Mouse (Mus musculus): Measurements from ENCODE around the gene Hdgfl3. TPM values are rescaled to one million over a fixed set of nuclear protein-coding genes. Genes with fewer than 3 reads are reported as not detected.

Hdgfl3 gene
- total RNA-seq (2021), result 10 to 100 TPM; 77.9 to 78.9 TPM
- long read RNA-seq, experiment 1, full-length matches to known transcripts, result 65 of 109 reads
- long read RNA-seq, experiment 1, partial matches to known transcripts, result 4 of 109 reads
- long read RNA-seq, experiment 1, other reads (novel, unspliced or antisense), result 40 of 109 reads
- long read RNA-seq, experiment 2, full-length matches to known transcripts, result 49 of 65 reads
- long read RNA-seq, experiment 2, partial matches to known transcripts, result 4 of 65 reads
- long read RNA-seq, experiment 2, other reads (novel, unspliced or antisense), result 12 of 65 reads

GRCm38 (mm10) chr7:81934267-81934745, at the start of gene Hdgfl3:
TSS of gene Hdgfl3 (minus strand) at chr7:81934473.
- intact Hi-C loops (cut with DNase I), result loop anchor here (5.0 kb wide), 2 partner anchors 57 to 147 kb away; partner anchors contain the start of gene 3110040N11Rik
- DNase-seq (ENCODE audit: extremely low spot score in 1 of 2, low spot score in 2 of 2), result peak; percentile 78 to 83
- peak within 1 kb of the TSS; percentile 61 for H3K4me3 ChIP-seq

GRCm38 (mm10) chr7:81983651-81984050, 49.4 kb upstream of the Hdgfl3 start:
- intact Hi-C loops (cut with DNase I), result no loop called here
- TF ChIP-seq CTCF (IDR thresholded peaks at IDR 0.05), result no peak
- Histone ChIP-seq H3K27ac (no peak overlapping the region), H3K4me3 (no peak overlapping the region)
- DNase-seq (ENCODE audit: extremely low spot score in 1 of 2, low spot score in 2 of 2), result no peak

More at GRCm38 (mm10) chr7:81934267-81934745, at the start of gene Hdgfl3:
- H3K27ac ChIP-seq, result peak within 1 kb of the TSS; percentile 95
- TF ChIP-seq CTCF (IDR thresholded peaks at IDR 0.05), result no peak; the same call in 1 of the 2 replicates

- no peak for TF ChIP-seq CTCF (IDR thresholded peaks at IDR 0.05)
- intact Hi-C loops (cut with DNase I), result no loop called here
Observed at GRCm38 (mm10) chr7:81978304-81978703, 44.0 kb upstream of the Hdgfl3 start.

GRCm38 (mm10) chr7:81974616-81975015, 40.3 kb upstream of the Hdgfl3 start:
- no peak for DNase-seq (ENCODE audit: extremely low spot score in 1 of 2, low spot score in 2 of 2)
- Histone ChIP-seq H3K4me3 (no peak overlapping the region), H3K27ac (no peak overlapping the region)
- TF ChIP-seq CTCF (IDR thresholded peaks at IDR 0.05), result no peak
- intact Hi-C loops (cut with DNase I), result no loop called here

More at GRCm38 (mm10) chr7:81978304-81978703, 44.0 kb upstream of the Hdgfl3 start:
- no peak for DNase-seq (ENCODE audit: extremely low spot score in 1 of 2, low spot score in 2 of 2)
- Histone ChIP-seq H3K4me3 (no peak overlapping the region), H3K27ac (no peak overlapping the region)

- intact Hi-C loops (cut with DNase I), result no loop called here
- DNase-seq (ENCODE audit: extremely low spot score in 1 of 2, low spot score in 2 of 2), result no peak
- no peak overlapping the region for H3K4me3 ChIP-seq
- no peak overlapping the region for H3K27ac ChIP-seq
- no peak for TF ChIP-seq CTCF (IDR thresholded peaks at IDR 0.05)
Observed at GRCm38 (mm10) chr7:81973939-81974338, 39.7 kb upstream of the Hdgfl3 start.

GRCm38 (mm10) chr7:81973339-81973738, 39.1 kb upstream of the Hdgfl3 start:
- Histone ChIP-seq H3K4me3 (no peak overlapping the region), H3K27ac (no peak overlapping the region)
- DNase-seq (ENCODE audit: extremely low spot score in 1 of 2, low spot score in 2 of 2), result no peak
- no peak for TF ChIP-seq CTCF (IDR thresholded peaks at IDR 0.05)
- intact Hi-C loops (cut with DNase I), result no loop called here

- no peak for TF ChIP-seq CTCF (IDR thresholded peaks at IDR 0.05)
- no peak for DNase-seq (ENCODE audit: extremely low spot score in 1 of 2, low spot score in 2 of 2)
- Histone ChIP-seq H3K4me3 (no peak overlapping the region), H3K27ac (no peak overlapping the region)
- intact Hi-C loops (cut with DNase I), result loop anchor here (10.0 kb wide), 1 partner anchor 56 kb away; no protein-coding TSS in a partner anchor
Observed at GRCm38 (mm10) chr7:81968975-81969374, 34.7 kb upstream of the Hdgfl3 start.

- no peak overlapping the region for H3K4me3 ChIP-seq
- no peak for DNase-seq (ENCODE audit: extremely low spot score in 1 of 2, low spot score in 2 of 2)
- no peak overlapping the region for H3K27ac ChIP-seq
- TF ChIP-seq CTCF (IDR thresholded peaks at IDR 0.05), result no peak
- intact Hi-C loops (cut with DNase I), result loop anchor here (10.0 kb wide), 1 partner anchor 56 kb away; no protein-coding TSS in a partner anchor
Observed at GRCm38 (mm10) chr7:81968451-81968850, 34.2 kb upstream of the Hdgfl3 start.

GRCm38 (mm10) chr7:81966195-81966594, 31.9 kb upstream of the Hdgfl3 start:
- intact Hi-C loops (cut with DNase I), result loop anchor here (10.0 kb wide), 1 partner anchor 59 kb away; no protein-coding TSS in a partner anchor
- Histone ChIP-seq H3K27ac (no peak overlapping the region), H3K4me3 (no peak overlapping the region)
- peak; percentile 17; the same call in 1 of the 2 replicates for TF ChIP-seq CTCF (IDR thresholded peaks at IDR 0.05)
- DNase-seq (ENCODE audit: extremely low spot score in 1 of 2, low spot score in 2 of 2), result no peak

GRCm38 (mm10) chr7:81959704-81960103, 25.4 kb upstream of the Hdgfl3 start:
- DNase-seq (ENCODE audit: extremely low spot score in 1 of 2, low spot score in 2 of 2), result no peak
- Histone ChIP-seq H3K4me3 (no peak overlapping the region), H3K27ac (no peak overlapping the region)
- peak; percentile 95 for TF ChIP-seq CTCF (IDR thresholded peaks at IDR 0.05)
- intact Hi-C loops (cut with DNase I), result loop anchor here (1.0 to 10.0 kb wide), 4 partner anchors 65 to 315 kb away; no protein-coding TSS in a partner anchor

- peak; percentile 75 for TF ChIP-seq CTCF (IDR thresholded peaks at IDR 0.05)
- DNase-seq (ENCODE audit: extremely low spot score in 1 of 2, low spot score in 2 of 2), result no peak
- Histone ChIP-seq H3K4me3 (no peak overlapping the region), H3K27ac (no peak overlapping the region)
- intact Hi-C loops (cut with DNase I), result loop anchor here (1.0 to 5.0 kb wide), 2 partner anchors 86 to 167 kb away; partner anchors contain the start of gene 3110040N11Rik
Observed at GRCm38 (mm10) chr7:81954208-81954846, 20.1 kb upstream of the Hdgfl3 start.

- no peak overlapping the region for H3K27ac ChIP-seq
- intact Hi-C loops (cut with DNase I), result loop anchor here (5.0 kb wide), 1 partner anchor 163 kb away; the partner anchor contains the start of gene 3110040N11Rik
- no peak; the same call in 1 of the 2 replicates for TF ChIP-seq CTCF (IDR thresholded peaks at IDR 0.05)
- H3K4me3 ChIP-seq, result no peak overlapping the region
- DNase-seq (ENCODE audit: extremely low spot score in 1 of 2, low spot score in 2 of 2), result peak in 1 of 2 experiments; percentile 35
Observed at GRCm38 (mm10) chr7:81950499-81950898, 16.2 kb upstream of the Hdgfl3 start.

Measured in left cerebral cortex, adult 2 months (tissue).